Mouse (Mus musculus) intestine, embryonic 16.5 days (tissue): ENCODE measurements at regions not wholly inside any gene's neighbourhood (a gene's known extent, or its start where the extent isn't known, plus 50 kb on each side); places are given as distances from the start of the nearest gene placed in this dataset.

Experiments used
- ATAC-seq: fragments of 200-750 bp; cut with Nextera tagmentation; 2 replicates; pipeline ENCODE4 v1.8.0; 2017; ENCODE audit warnings: moderate TSS enrichment, moderate library complexity
- H3K27ac ChIP-seq: fragments of 300-500 bp; sonication (generic); 2 replicates; pipeline ENCODE4 v1.5.1; 2014; ENCODE audit warnings: mild to moderate bottlenecking, low read length
- H3K27me3 ChIP-seq: fragments of 300-500 bp; sonication (generic); replicated peaks from 2 replicates; pipeline ENCODE4 v1.6.1; 2014; ENCODE audit warnings: low read length, control low read depth, mixed read lengths; ENCODE audit not compliant: control insufficient read depth, insufficient read depth
- H3K36me3 ChIP-seq: fragments of 300-500 bp; sonication (generic); 2 replicates; pipeline ENCODE4 v1.6.1; 2014; ENCODE audit warnings: low read length, control low read depth; ENCODE audit not compliant: control insufficient read depth, insufficient read depth
- H3K4me1 ChIP-seq: fragments of 300-500 bp; sonication (generic); 2 replicates; pipeline ENCODE4 v1.6.1; 2014; ENCODE audit warnings: low read length, control low read depth, mixed read lengths; ENCODE audit not compliant: control insufficient read depth, insufficient read depth
- H3K4me2 ChIP-seq: fragments of 300-500 bp; sonication (generic); 2 replicates; pipeline ENCODE4 v1.6.1; 2014; ENCODE audit warnings: low read depth, low read length, control low read depth
- H3K4me3 ChIP-seq: fragments of 300-500 bp; sonication (generic); 2 replicates; pipeline ENCODE4 v1.5.1; 2014; ENCODE audit warnings: mild to moderate bottlenecking, low read length
- H3K9ac ChIP-seq: fragments of 300-500 bp; sonication (generic); 2 replicates; pipeline ENCODE4 v1.6.1; 2014; ENCODE audit warnings: low read depth, low read length
- H3K9me3 ChIP-seq: fragments of 300-500 bp; sonication (generic); 2 replicates; pipeline ENCODE4 v1.6.1; 2016; ENCODE audit warnings: low read length, control low read depth; ENCODE audit not compliant: control insufficient read depth
- WGBS: fragments of 180-500 bp; shearing (Covaris S2); extraction: QIAGEN DNeasy Blood & Tissue Kit; methylation state at CpG from one replicate; pipeline ENCODE4 v1.1.7; 2014; 5-methylcytosine and 5-hydroxymethylcytosine counted together

GRCm38 (mm10) chr12:80010220-80010619, 102.6 kb downstream of the Zfp36l1 start:
- Histone ChIP-seq H3K36me3 (no peaks in the 10 kb centered on the region), H3K27ac (no peak overlapping the region), H3K4me2 (no peak overlapping the region), H3K4me3 (no peak overlapping the region), H3K27me3 (no peaks in the 10 kb centered on the region), H3K9me3 (no peaks in the 10 kb centered on the region), H3K4me1 (peaks cover 10% of the 10 kb centered on the region), H3K9ac (no peak overlapping the region)
- ATAC-seq: no peak
- 60% methylated on average over 2 of the region's 2 CpGs for WGBS

- 65% methylated on average over 7 of the region's 7 CpGs for whole genome bisulfite sequencing
Observed at GRCm38 (mm10) chr12:80007849-80008248, 105.0 kb downstream of the Zfp36l1 start.

GRCm38 (mm10) chr12:80005227-80005919, 107.4 kb downstream of the Zfp36l1 start:
- no peak for ATAC-seq
- no peaks in the 10 kb centered on the region for H3K9me3 ChIP-seq
- H3K4me1 ChIP-seq: peaks cover 19% of the 10 kb centered on the region
- H3K27me3 ChIP-seq: no peaks in the 10 kb centered on the region
- no peak overlapping the region for H3K4me3 ChIP-seq
- 74% methylated on average over 13 of the region's 13 CpGs for WGBS
- H3K9ac ChIP-seq: no peak overlapping the region
- H3K27ac ChIP-seq: no peak overlapping the region
- no peaks in the 10 kb centered on the region for H3K36me3 ChIP-seq
- H3K4me2 ChIP-seq: no peak overlapping the region

More at GRCm38 (mm10) chr12:80007849-80008248, 105.0 kb downstream of the Zfp36l1 start:
- H3K9me3 ChIP-seq: no peaks in the 10 kb centered on the region
- peaks cover 7% of the 10 kb centered on the region; the same call in 1 of the 2 replicates for H3K4me1 ChIP-seq
- no peak for ATAC-seq
- H3K27me3 ChIP-seq: no peaks in the 10 kb centered on the region
- no peak overlapping the region for H3K4me2 ChIP-seq
- no peak overlapping the region for H3K9ac ChIP-seq
- no peaks in the 10 kb centered on the region for H3K36me3 ChIP-seq
- no peak overlapping the region for H3K27ac ChIP-seq
- no peak overlapping the region for H3K4me3 ChIP-seq

- no peaks in the 10 kb centered on the region for H3K27me3 ChIP-seq
- H3K9ac ChIP-seq: no peak overlapping the region
Observed at GRCm38 (mm10) chr12:80004575-80004974, 108.2 kb downstream of the Zfp36l1 start.

GRCm38 (mm10) chr12:80003486-80003885, 109.3 kb downstream of the Zfp36l1 start:
- Histone ChIP-seq H3K4me3 (no peak overlapping the region), H3K27me3 (no peaks in the 10 kb centered on the region), H3K4me1 (peaks cover 19% of the 10 kb centered on the region), H3K27ac (no peak overlapping the region), H3K9ac (no peak overlapping the region), H3K4me2 (no peak overlapping the region), H3K9me3 (no peaks in the 10 kb centered on the region), H3K36me3 (no peaks in the 10 kb centered on the region)
- WGBS: 85% methylated on average over 12 of the region's 12 CpGs
- no peak for ATAC-seq

More at GRCm38 (mm10) chr12:80004575-80004974, 108.2 kb downstream of the Zfp36l1 start:
- Histone ChIP-seq H3K4me2 (no peak overlapping the region), H3K4me3 (no peak overlapping the region), H3K4me1 (peaks cover 19% of the 10 kb centered on the region), H3K27ac (no peak overlapping the region; the same call in 1 of the 2 replicates), H3K9me3 (no peaks in the 10 kb centered on the region), H3K36me3 (no peaks in the 10 kb centered on the region)
- WGBS: 47% methylated on average over 6 of the region's 6 CpGs
- ATAC-seq: no peak

GRCm38 (mm10) chr12:80002474-80003125, 110.2 kb downstream of the Zfp36l1 start:
- Histone ChIP-seq H3K4me2 (no peak overlapping the region), H3K27ac (peak overlapping the region; percentile 39), H3K36me3 (no peaks in the 10 kb centered on the region), H3K9ac (0 out of 2 replicates have a peak overlapping the region, but pooled peaks have one; percentile 32), H3K4me1 (peaks cover 19% of the 10 kb centered on the region), H3K4me3 (no peak overlapping the region), H3K27me3 (no peaks in the 10 kb centered on the region), H3K9me3 (no peaks in the 10 kb centered on the region)
- 75% methylated on average over 13 of the region's 13 CpGs for WGBS
- ATAC-seq: no peak

- Histone ChIP-seq H3K36me3 (no peaks in the 10 kb centered on the region), H3K9me3 (no peaks in the 10 kb centered on the region), H3K9ac (peak overlapping the region; percentile 39; the same call in 1 of the 2 replicates), H3K4me2 (no peak overlapping the region), H3K4me1 (peaks cover 19% of the 10 kb centered on the region), H3K27me3 (no peaks in the 10 kb centered on the region), H3K27ac (peak overlapping the region; percentile 46), H3K4me3 (no peak overlapping the region)
- WGBS: 47% methylated on average over 2 of the region's 2 CpGs
- ATAC-seq: peak; percentile 89
Observed at GRCm38 (mm10) chr12:80001794-80002193, 111.0 kb downstream of the Zfp36l1 start.

- H3K27ac ChIP-seq: no peak overlapping the region
- no peak overlapping the region for H3K4me3 ChIP-seq
- H3K4me1 ChIP-seq: peaks cover 21% of the 10 kb centered on the region
- H3K36me3 ChIP-seq: no peaks in the 10 kb centered on the region
- no peak for ATAC-seq
- H3K4me2 ChIP-seq: no peak overlapping the region
- WGBS: 91% methylated on average over 7 of the region's 7 CpGs
- no peaks in the 10 kb centered on the region for H3K27me3 ChIP-seq
- no peaks in the 10 kb centered on the region for H3K9me3 ChIP-seq
- H3K9ac ChIP-seq: no peak overlapping the region
Observed at GRCm38 (mm10) chr12:79999868-80000370, 112.9 kb downstream of the Zfp36l1 start.

- Histone ChIP-seq H3K4me3 (no peak overlapping the region), H3K4me1 (peaks cover 20% of the 10 kb centered on the region), H3K9me3 (no peaks in the 10 kb centered on the region), H3K27me3 (no peaks in the 10 kb centered on the region), H3K9ac (no peak overlapping the region), H3K27ac (no peak overlapping the region), H3K4me2 (no peak overlapping the region), H3K36me3 (no peaks in the 10 kb centered on the region)
- ATAC-seq: no peak
- 73% methylated on average over 5 of the region's 5 CpGs for WGBS
Observed at GRCm38 (mm10) chr12:79998788-79999187, 114.0 kb downstream of the Zfp36l1 start.
